Mouse (Mus musculus) left cerebral cortex, adult 11 months (tissue): ENCODE measurements around the gene Vmn1r204.
"Not testable (repeated sequence)": the region's sequence is repeated elsewhere in the genome, so short reads cannot be mapped to it uniquely, and the experiment has no call there.

Experiments used
- DNase-seq: peaks from one replicate; pipeline ENCODE4 v3.0.0; 2022; ENCODE audit warnings: low spot score

Vmn1r204 gene

DNA sequence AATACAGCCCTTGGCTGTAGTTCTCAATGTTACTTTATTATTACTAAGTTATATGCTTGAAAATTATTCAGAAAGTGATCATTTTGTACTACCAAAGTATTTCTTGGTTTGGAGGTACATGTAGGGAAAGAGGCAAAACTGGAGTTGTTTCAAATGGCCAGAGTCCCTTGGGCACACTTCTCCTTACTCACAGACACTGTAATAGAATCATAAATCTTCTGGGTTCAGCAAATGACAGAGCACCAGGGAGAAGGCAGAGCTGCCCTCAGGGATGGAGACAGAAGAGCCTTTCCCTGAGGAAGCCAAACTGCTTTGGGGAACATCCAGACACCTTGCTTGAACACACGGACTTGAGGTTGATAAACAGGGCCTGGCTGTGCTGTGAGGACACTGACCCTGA, at the start of gene Vmn1r204:
Gene Vmn1r204 (plus strand): TSS at position 301 of the 400 bp plus-strand sequence.
- not testable (repeated sequence) for DNase-seq

DNA sequence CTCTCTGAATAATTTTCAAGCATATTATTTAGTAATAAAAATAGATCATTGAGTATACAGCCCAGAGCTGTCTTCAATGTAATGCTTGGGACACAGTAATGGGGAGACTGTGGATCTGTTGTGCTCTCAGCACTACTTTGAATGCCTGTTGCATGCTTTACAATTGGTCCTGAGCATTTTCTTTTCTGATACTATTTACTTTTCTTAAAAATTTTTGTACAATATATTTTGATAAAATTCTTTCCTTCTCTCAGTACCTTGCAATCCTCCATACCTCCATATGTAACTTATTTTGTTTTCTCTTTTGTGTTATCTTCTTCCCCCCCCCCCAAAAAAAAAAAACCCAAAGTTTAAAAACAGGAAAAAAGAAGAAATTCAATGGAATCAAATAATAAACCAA, 47.7 kb upstream of the Vmn1r204 start, which contains the start of gene Vmn1r202:
Gene Vmn1r202 (minus strand): TSS at position 101 of the 400 bp plus-strand sequence.
- DNase-seq, result no peak

DNA sequence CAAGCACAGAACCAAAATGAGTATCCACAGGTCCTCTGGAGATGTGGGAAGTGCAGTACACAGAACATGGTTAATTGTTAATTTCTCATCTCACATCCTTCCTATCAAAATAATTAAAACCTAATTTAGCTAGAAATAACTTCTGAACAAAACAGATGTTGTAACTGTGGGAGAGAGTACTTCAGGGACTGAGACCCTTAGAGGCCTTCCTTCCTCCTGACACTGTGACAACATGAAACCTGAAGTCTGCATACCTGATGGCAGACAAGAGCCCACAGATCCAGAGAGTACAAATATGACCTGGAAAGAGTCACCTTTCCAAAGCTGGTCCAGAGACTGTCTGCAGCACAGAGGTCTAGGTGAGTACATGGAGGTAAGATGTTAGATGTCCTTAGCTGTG, 35.2 kb upstream of the Vmn1r204 start, which contains the start of gene Vmn1r203:
Gene Vmn1r203 (plus strand): TSS at position 301 of the 400 bp plus-strand sequence.
- no peak for DNase-seq

DNA sequence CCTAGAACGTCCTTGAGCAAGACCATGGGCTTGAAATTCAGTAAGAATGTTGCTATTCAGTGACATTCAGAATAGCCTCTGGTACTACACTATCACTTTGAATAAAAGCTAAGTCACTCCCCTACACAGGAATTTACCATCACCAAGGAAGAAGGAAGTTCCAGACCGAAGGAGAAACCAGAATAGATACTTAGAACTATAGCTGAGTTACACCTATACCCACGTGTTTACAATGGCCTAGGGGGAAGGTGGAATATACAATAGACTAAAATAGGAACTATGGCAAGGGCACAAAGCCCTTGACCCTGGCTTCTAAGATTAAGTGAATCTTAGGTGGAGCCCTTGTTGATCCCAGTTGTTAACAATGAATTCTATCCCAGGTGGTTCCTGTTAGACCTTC, 21.9 kb downstream of the Vmn1r204 start:
- DNase-seq, result not testable (repeated sequence)

DNA sequence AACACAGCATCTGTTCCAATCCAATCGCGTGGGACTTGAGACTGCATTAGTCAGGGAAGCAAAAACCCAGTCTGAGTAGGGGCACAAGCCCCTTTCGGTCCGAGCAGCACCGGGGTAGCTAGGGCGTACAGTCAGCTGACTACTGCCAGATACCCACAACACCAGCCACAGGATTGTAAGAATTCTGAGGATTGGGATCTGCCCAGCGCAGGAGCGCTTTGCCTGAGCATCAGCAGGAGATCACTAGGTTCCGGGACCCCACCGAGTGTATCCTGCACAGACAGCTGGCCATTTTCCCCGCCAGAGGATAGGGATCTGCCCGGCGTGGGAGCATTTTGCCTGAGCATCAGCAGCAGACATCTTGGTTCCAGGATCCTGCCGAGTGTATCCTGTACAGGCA, 30.3 kb downstream of the Vmn1r204 start:
- not testable (repeated sequence) for DNase-seq

DNA sequence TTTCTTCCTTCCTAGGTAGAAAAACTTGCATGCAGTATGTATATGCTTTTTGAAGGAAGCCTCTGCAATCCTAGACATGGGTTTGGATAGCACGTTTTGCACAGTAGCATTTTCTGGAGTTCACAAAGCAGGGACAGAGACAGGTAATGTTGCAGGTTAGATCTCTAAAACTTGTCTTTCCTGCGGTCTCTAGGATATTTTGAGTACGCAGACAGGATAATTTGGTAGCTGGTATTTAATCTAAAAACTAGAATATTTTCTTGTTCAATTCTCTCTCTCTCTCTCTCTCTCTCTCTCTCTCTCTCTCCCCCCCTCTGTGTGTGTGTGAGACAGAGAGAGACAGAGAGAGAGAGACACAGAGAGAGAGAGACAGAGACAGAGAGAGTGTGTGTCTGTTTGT, 39.9 kb downstream of the Vmn1r204 start, which contains the start of gene Vmn1r205:
Gene Vmn1r205 (minus strand): TSS at position 101 of the 400 bp plus-strand sequence.
- no peak for DNase-seq
